Mouse (Mus musculus) cerebellum, adult 2 months (tissue): ENCODE results near the gene Olfr1446.

ENCODE experiments used
- CTCF ChIP-seq: fragments of 200-500 bp; IDR thresholded peaks from 2 replicates; pipeline ENCODE4 v1.5.1; 2011; ENCODE audit warnings: low read depth, mild to moderate bottlenecking, control low read depth, low read length, moderate library complexity, borderline replicate concordance; ENCODE audit not compliant: insufficient read depth
- POLR2A ChIP-seq: fragments of 200-500 bp; IDR thresholded peaks from 2 replicates; pipeline ENCODE4 v1.6.1; 2011; ENCODE audit warnings: low read length, control low read depth, borderline replicate concordance; ENCODE audit not compliant: insufficient read depth

DNA sequence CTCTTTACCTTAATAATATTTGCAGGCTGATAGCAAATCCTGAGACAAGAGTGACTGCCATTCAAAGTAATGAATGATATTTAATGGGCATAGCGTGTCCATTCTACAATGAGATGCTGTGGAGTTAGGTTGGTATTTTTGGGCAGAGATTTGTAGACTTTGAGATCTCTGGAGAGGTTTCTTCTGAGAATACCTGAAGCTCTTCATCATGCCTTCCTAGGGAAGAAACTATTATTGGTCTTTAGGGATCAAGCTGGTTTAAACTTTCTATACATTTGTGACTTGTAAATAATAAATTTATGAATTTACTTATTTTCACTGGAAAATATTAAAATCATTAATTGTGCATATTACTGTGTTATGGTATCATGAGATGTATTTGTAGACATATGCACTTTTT lies at the start of gene Olfr1446:
- TF ChIP-seq POLR2A (no peak), CTCF (no peak)
